Mouse (Mus musculus) heart, postnatal 36 days (tissue): ENCODE data around the gene Dtd1. TPM values are rescaled to one million over a fixed set of nuclear protein-coding genes. Genes with fewer than 3 reads are reported as not detected.

Experiments
- DNase-seq, 2 experiments: peaks; one replicate each; pipeline ENCODE4 v3.0.0; 2021 to 2022
- intact Hi-C: fragments of 180-260 bp; cut with DNase I; formaldehyde crosslinking; loops from one replicate; pipeline ENCODE4 v1.15.1; 2025
- microRNA-seq, 2 experiments: library from miRNA; unstranded; fragments of <30 nt; microRNA quantifications; one replicate each; pipeline ENCODE4 v1.2.0; 2021; ENCODE audit warnings: borderline number of aligned reads in 2 of 2
- total RNA-seq, 2 experiments: library from RNA; stranded (reverse); gene quantifications; 2 replicates each; pipeline ENCODE4 v1.2.3; 2021

Dtd1 gene
- total RNA-seq, 2 experiments from 2014 or later: 14.5 to 15.7 TPM

- no peak for DNase-seq
- intact Hi-C loops: no loop called here
Measured at GRCm38 (mm10) chr2:144807766-144808754, 208.4 kb downstream of the Dtd1 start.

Small RNA genes lying within 50 kb of the gene (microRNA-seq; reads per million reads assigned to microRNA genes)
- 0 reads per million in 2 experiments for gene Gm24823

Other genes with a start within 250 kb of the Dtd1 start
- gene Kat14, start 230.9 kb upstream of the Dtd1 start, total RNA-seq: 10 to 100 TPM; 22.6 to 23.3 TPM
- 10 to 100 TPM in 1 of 2 experiments, 1 to 10 TPM in 1; 9.1 to 10.9 TPM for gene Pet117, start 230.9 kb upstream of the Dtd1 start, total RNA-seq
- gene Dzank1, start 72.5 kb upstream of the Dtd1 start, total RNA-seq: 1 to 10 TPM in 1 of 2 experiments, under 1 TPM in 1; 0.43 to 1.7 TPM
- gene Polr3f, start 72.2 kb upstream of the Dtd1 start, total RNA-seq: 10 to 100 TPM; 11.4 to 12.0 TPM
- gene Rbbp9, start 49.0 kb upstream of the Dtd1 start, total RNA-seq: 10 to 100 TPM; 13.0 to 13.3 TPM
- 10 to 100 TPM; 14.4 to 18.0 TPM for gene Sec23b, start 43.7 kb upstream of the Dtd1 start, total RNA-seq
- gene Smim26, start 5.8 kb upstream of the Dtd1 start, total RNA-seq: 100 to 1,000 TPM in 1 of 2 experiments, 10 to 100 TPM in 1; 91.7 to 105 TPM
- gene Scp2d1, start 223.8 kb downstream of the Dtd1 start, total RNA-seq: not detected